Mouse (Mus musculus) erythroblast, embryonic 14.5 days (primary cell): ENCODE measurements around the gene Tbc1d20. TPM values are rescaled to one million over a fixed set of nuclear protein-coding genes. Genes with fewer than 3 reads are reported as not detected.
"Not testable (repeated sequence)": the region's sequence is repeated elsewhere in the genome, so short reads cannot be mapped to it uniquely, and the experiment has no call there.

ENCODE experiments used
- H3K27me3 ChIP-seq: 2 replicates; pipeline ENCODE4 v1.6.1; 2012; ENCODE audit warnings: inconsistent platforms; ENCODE audit not compliant: control insufficient read depth
- H3K36me3 ChIP-seq: 2 replicates; pipeline ENCODE4 v1.6.1; 2012; ENCODE audit warnings: mild to moderate bottlenecking, inconsistent platforms; ENCODE audit not compliant: control insufficient read depth
- H3K4me1 ChIP-seq: 2 replicates; pipeline ENCODE4 v1.6.1; 2012; ENCODE audit warnings: inconsistent platforms; ENCODE audit not compliant: control insufficient read depth
- H3K4me3 ChIP-seq: replicated peaks from 2 replicates; pipeline ENCODE3; 2012; ENCODE audit warnings: moderate library complexity, mild to moderate bottlenecking, inconsistent platforms
- H3K9me3 ChIP-seq: 2 replicates; pipeline ENCODE4 v1.6.1; 2012; ENCODE audit warnings: low read length, inconsistent platforms, mixed read lengths; ENCODE audit not compliant: control insufficient read depth
- GATA1 ChIP-seq: IDR thresholded peaks from 2 replicates; pipeline ENCODE4 v1.6.1; 2012; ENCODE audit warnings: low read length, inconsistent platforms, mixed read lengths
- TAL1 ChIP-seq: IDR thresholded peaks from 3 replicates; pipeline ENCODE4 v1.6.1; 2012; ENCODE audit warnings: low read length, inconsistent platforms, mixed read lengths
- polyA plus RNA-seq: library from polyadenylated mRNA; stranded (reverse); fragments of >175 nt; gene quantifications from 2 replicates; pipeline ENCODE4 v1.2.3, GENCODE M21; 2012

Tbc1d20 gene
- 0.32 and 0.90 TPM in 2 replicates for polyA plus RNA-seq

DNA sequence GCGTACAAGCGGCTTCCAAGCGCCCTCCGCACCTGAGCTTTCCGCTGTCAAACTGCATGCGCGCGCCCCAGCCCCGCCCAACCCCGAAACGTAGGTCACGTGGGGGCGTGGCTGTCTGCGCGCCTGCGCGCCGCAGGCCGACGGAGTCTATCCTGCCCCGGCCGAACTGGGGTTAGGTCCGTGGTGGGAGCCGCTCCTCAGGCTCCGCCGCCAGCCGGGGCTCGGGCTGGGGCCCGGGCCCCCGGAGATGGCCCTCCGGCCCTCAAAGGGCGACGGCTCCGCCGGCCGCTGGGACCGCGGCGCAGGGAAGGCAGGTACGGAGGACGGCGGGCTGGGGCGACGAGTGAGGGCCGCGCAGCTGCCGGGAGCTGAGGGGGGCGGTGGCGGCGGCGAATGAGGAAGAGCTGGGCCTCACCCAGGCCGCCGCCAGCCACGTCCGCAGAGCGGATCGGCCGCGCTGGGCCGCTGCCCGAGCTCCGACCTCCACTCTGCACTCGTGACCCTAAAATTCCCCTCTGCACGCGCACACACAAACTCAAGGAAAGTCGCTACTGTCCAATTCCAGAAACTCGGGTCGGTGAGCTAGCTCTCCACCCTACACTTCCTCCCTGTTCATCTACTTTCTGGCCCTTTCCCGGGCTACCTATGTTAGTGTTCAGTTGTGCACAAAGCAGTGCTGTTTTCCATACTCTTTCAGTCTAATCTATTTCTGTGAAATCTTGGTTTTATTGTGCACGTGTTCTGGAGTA is at the start of gene Tbc1d20:
Gene Tbc1d20 (plus strand): TSS at position 102 of the 749 bp plus-strand sequence.
- no peaks in the 10 kb centered on the region for H3K27me3 ChIP-seq
- peaks cover 8% of the 10 kb centered on the region for H3K36me3 ChIP-seq
- H3K4me3 ChIP-seq, result peak within 1 kb of the TSS; percentile 92
- peaks cover 33% of the 10 kb centered on the region for H3K4me1 ChIP-seq
- H3K9me3 ChIP-seq, result no peaks in the 10 kb centered on the region
- TF ChIP-seq TAL1 (no peak), GATA1 (no peak)

DNA sequence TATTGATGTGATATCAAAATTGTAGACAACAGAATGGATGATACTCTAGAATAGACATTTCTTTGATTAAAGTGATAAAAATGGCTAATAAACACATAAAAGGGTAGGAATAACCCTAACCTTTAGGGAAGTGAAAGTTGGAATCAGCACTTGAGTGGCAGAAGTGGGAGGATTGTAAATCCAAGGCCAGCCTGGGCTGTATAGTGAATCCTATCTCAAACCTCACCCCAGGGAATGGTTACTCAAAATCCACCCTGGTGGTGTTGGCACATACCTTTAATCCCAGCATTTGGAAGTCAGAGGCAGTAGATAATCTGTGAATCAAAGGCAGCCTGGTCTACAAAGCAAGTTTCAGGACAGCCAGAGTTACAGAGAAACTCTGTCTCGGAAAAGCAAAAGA is 46.4 kb upstream of the Tbc1d20 start:
- no peak for TF ChIP-seq GATA1
- no peak for TF ChIP-seq TAL1
- Histone ChIP-seq H3K4me3 (no peak overlapping the region), H3K36me3 (peaks cover 59% of the 10 kb centered on the region)

DNA sequence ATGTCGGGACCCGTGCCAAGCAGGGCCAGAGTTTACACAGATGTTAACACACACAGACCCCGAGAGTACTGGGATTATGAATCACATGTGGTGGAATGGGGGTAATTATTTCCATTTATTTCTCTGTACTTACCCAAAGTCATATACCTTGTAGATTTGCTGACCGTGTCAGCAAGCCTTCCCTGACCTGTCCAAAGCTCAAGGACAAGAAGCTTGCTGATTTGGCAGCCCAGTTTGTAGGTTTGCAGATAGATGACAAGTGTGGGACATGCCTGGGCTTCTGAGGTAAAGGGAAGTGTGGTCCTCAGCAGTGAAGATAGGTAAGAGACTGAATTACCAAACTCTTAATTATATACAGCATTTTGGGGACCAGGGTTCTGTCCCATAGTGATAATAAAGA is 43.1 kb upstream of the Tbc1d20 start:
- H3K9me3 ChIP-seq, result no peaks in the 10 kb centered on the region
- peaks cover 65% of the 10 kb centered on the region for H3K36me3 ChIP-seq
- H3K27me3 ChIP-seq, result no peaks in the 10 kb centered on the region
- TF ChIP-seq TAL1, result no peak
- TF ChIP-seq GATA1, result no peak
- 0 out of 2 replicates have a peak, but pooled peaks cover 1% of the 10 kb centered on the region for H3K4me1 ChIP-seq
- no peak overlapping the region for H3K4me3 ChIP-seq

More for the DNA sequence above, 46.4 kb upstream of the Tbc1d20 start:
- Histone ChIP-seq H3K4me1 (0 out of 2 replicates have a peak, but pooled peaks cover 1% of the 10 kb centered on the region), H3K27me3 (no peaks in the 10 kb centered on the region), H3K9me3 (no peaks in the 10 kb centered on the region)

DNA sequence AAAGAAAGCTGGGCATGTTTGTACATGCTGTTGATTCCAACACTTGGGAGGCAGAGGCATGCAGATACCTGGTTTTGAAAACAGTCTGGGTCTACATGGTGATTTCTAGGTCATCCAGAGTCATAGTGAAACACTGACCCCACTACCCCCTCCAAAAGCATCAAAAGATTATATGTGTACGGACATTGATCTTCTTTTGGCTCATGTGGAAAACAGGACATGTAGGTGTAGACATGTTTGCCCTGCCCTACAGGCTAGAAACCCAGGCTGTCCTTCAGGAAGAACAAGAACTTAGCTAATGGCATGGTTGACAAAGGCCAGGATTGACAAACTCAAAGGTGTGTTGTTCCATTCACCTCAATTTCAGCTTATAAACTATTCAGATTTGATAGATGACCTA is 33.9 kb upstream of the Tbc1d20 start:
- TF ChIP-seq TAL1 (no peak), GATA1 (no peak)
- no peaks in the 10 kb centered on the region for H3K9me3 ChIP-seq
- H3K36me3 ChIP-seq, result peaks cover 84% of the 10 kb centered on the region
- no peaks in the 10 kb centered on the region for H3K4me1 ChIP-seq
- H3K27me3 ChIP-seq, result no peaks in the 10 kb centered on the region
- H3K4me3 ChIP-seq, result no peak overlapping the region

GRCm38 (mm10) chr2:152273639-152274038 is 20.0 kb upstream of the Tbc1d20 start:
- Histone ChIP-seq H3K36me3 (peaks cover 90% of the 10 kb centered on the region), H3K27me3 (no peaks in the 10 kb centered on the region), H3K9me3 (no peaks in the 10 kb centered on the region), H3K4me1 (no peaks in the 10 kb centered on the region), H3K4me3 (no peak overlapping the region)
- no peak for TF ChIP-seq GATA1
- no peak for TF ChIP-seq TAL1

DNA sequence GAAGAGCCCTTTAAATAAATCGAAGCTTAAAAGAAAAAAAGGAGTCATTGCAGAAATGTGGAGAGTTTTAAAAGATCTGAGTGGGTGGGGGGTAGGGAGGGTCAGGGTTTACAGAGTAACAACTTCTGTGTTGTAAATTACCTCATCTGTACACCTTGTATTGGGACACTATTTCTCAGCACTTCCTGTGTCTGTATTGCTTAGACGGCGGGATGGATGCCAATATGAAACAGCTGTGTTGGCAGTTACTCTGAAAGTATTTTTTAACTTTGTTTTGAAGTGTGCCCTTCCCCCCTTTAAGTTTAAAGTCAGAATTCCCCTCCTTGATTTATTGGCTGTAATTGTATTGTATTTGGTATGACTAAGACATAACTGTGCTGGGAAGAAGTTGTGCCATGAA is 12.2 kb upstream of the Tbc1d20 start:
- H3K36me3 ChIP-seq, result peaks cover 86% of the 10 kb centered on the region
- no peaks in the 10 kb centered on the region for H3K27me3 ChIP-seq
- H3K4me3 ChIP-seq, result no peak overlapping the region
- H3K9me3 ChIP-seq, result no peaks in the 10 kb centered on the region
- TF ChIP-seq GATA1, result no peak
- TF ChIP-seq TAL1, result no peak
- no peaks in the 10 kb centered on the region for H3K4me1 ChIP-seq

GRCm38 (mm10) chr2:152287560-152287959 is 6.1 kb upstream of the Tbc1d20 start:
- Histone ChIP-seq H3K27me3 (no peaks in the 10 kb centered on the region), H3K9me3 (no peaks in the 10 kb centered on the region), H3K4me3 (no peak overlapping the region), H3K4me1 (no peaks in the 10 kb centered on the region; the same call in 1 of the 2 replicates), H3K36me3 (peaks cover 48% of the 10 kb centered on the region)
- TF ChIP-seq TAL1, result no peak
- no peak for TF ChIP-seq GATA1

GRCm38 (mm10) chr2:152288046-152288445 is 5.6 kb upstream of the Tbc1d20 start:
- TF ChIP-seq TAL1 (no peak), GATA1 (no peak)
- Histone ChIP-seq H3K27me3 (no peaks in the 10 kb centered on the region), H3K9me3 (no peaks in the 10 kb centered on the region), H3K36me3 (peaks cover 43% of the 10 kb centered on the region), H3K4me1 (peaks cover 1% of the 10 kb centered on the region), H3K4me3 (no peak overlapping the region)

DNA sequence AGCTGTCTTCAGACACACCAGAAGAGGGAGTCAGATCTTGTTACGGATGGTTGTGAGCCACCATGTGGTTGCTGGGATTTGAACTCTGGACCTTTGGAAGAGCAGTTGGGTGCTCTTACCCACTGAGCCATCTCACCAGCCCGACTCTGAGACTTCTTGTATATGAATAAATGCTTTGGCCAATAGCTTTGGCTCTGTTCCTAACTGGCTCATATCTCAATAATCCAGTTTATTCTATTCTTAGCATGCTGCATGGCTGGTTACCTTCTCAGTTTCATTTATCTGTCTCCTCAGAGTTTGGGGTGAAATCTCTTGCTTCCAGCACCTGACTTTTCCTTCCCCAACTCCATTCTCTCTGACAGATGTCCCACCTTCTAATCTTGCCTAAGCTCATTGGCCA is 4.0 kb upstream of the Tbc1d20 start:
- H3K36me3 ChIP-seq, result peaks cover 28% of the 10 kb centered on the region
- H3K9me3 ChIP-seq, H3K27me3 ChIP-seq: not testable (repeated sequence)

More for the DNA sequence above, 4.0 kb upstream of the Tbc1d20 start:
- H3K4me3 ChIP-seq, result not testable (repeated sequence)
- H3K4me1 ChIP-seq, result peaks cover 12% of the 10 kb centered on the region
